Mouse (Mus musculus): ENCODE data around the gene Vamp4. TPM values are rescaled to one million over a fixed set of nuclear protein-coding genes. Genes with fewer than 3 reads are reported as not detected.

Vamp4 gene
- total RNA-seq, 2 experiments from 2014 or later, result 40.8 to 42.1 TPM

- no peak for DNase-seq (ENCODE audit: low spot score in 2 of 2)
Observed at GRCm38 (mm10) chr1:162642591-162642990, 72.3 kb downstream of the Vamp4 start.

- DNase-seq (ENCODE audit: low spot score in 2 of 2), result no peak
Observed at GRCm38 (mm10) chr1:162643752-162644151, 73.4 kb downstream of the Vamp4 start.

GRCm38 (mm10) chr1:162646083-162646686 lies 75.9 kb downstream of the Vamp4 start:
- DNase-seq (ENCODE audit: low spot score in 2 of 2), result no peak

- DNase-seq (ENCODE audit: low spot score in 2 of 2), result no peak
Observed at GRCm38 (mm10) chr1:162648416-162648815, 78.1 kb downstream of the Vamp4 start.

Other genes with a start within 250 kb of the Vamp4 start
- gene Dnm3, start 92.5 kb upstream of the Vamp4 start, total RNA-seq (2021), result 10 to 100 TPM; 14.1 to 15.6 TPM
- gene Mettl13, start 22.0 kb upstream of the Vamp4 start, total RNA-seq (2021), result 10 to 100 TPM; 18.5 to 20.3 TPM
- 1 to 10 TPM in 1 of 2 experiments, under 1 TPM in 1; 0.71 to 1.1 TPM for gene Myoc, start 68.6 kb downstream of the Vamp4 start, total RNA-seq (2021)
- not detected for gene Myocos, start 87.7 kb downstream of the Vamp4 start, total RNA-seq (2021)
- gene Prrc2c, start 170.0 kb downstream of the Vamp4 start, total RNA-seq (2021), result 100 to 1,000 TPM; 197 to 223 TPM
- 1 to 10 TPM; 1.5 to 2.0 TPM for gene Fmo4, start 243.5 kb downstream of the Vamp4 start, total RNA-seq (2021)

Measured in adrenal gland, postnatal 4 days (tissue).